In genomic region chr2:109358456-109359141, GRCm38 (mm10) we compare ENCODE assay signal across 20 mouse cellular contexts.
DNase-seq lines count a peak whose midpoint lies in the region; ATAC-seq and TF ChIP-seq lines count a peak whose summit lies in the region.
"Had no signal": no experiment of that assay in that cellular context is flagged by ENCODE, and none has a peak within 500 bp of the region (broad histone marks: within the 10 kb centered on the region; RNA-seq: fewer than 3 reads in every experiment).

No protein-coding gene starts in this region.

- WGBS in forebrain, embryonic 12.5 days = 77% methylated on average over 3 of the region's 3 CpGs
- WGBS in kidney, adult 2 months = 16% methylated on average over 3 of the region's 3 CpGs

- ATAC-seq in forebrain, embryonic 12.5 days (ENCODE audit: low FRiP score) = no peak
- ATAC-seq: CD4-positive, CD25-positive, alpha-beta regulatory T cell, adult 4 months; forebrain, embryonic 14.5 days; inflammation-experienced regulatory T-cells, adult 6 months had no signal

- no peak overlapping the region for H3K9ac ChIP-seq in forebrain, embryonic 12.5 days
- H3K9ac ChIP-seq: heart, embryonic 13.5 days; hindbrain, embryonic 14.5 days had no signal

- no peak overlapping the region for H3K4me3 ChIP-seq in forebrain, embryonic 12.5 days (replicated peaks)
- no peak overlapping the region for H3K4me3 ChIP-seq in kidney, adult 2 months (ENCODE audit: insufficient read depth, low read depth, low read length)
- H3K4me3 ChIP-seq: heart, embryonic 13.5 days had no signal

- H3K4me1 ChIP-seq in forebrain, embryonic 12.5 days = no peaks in the 10 kb centered on the region
- H3K4me1 ChIP-seq in kidney, adult 2 months (ENCODE audit: control insufficient read depth, insufficient read depth, low read length) = no peaks in the 10 kb centered on the region
- H3K4me1 ChIP-seq: heart, embryonic 13.5 days had no signal

- peak; percentile 48 for DNase-seq in embryo, embryonic 10 days (ENCODE audit: low spot score)
- peak; percentile 51 for DNase-seq in embryo, embryonic 11 days
- peak; percentile 30 for DNase-seq in hindlimb bud, embryonic 11.5 days (ENCODE audit: extremely low spot score, low read depth, low spot score)
- DNase-seq in mesoderm, embryonic 11.5 days (ENCODE audit: low read depth, low spot score) = peak; percentile 57
- no peak for DNase-seq in kidney, adult 2 months
- DNase-seq in heart, postnatal 4 days = no peak
- DNase-seq: adrenal gland, postnatal 10 days; cerebellum, adult 11 months; cerebellum, adult 8-10 months; cerebellum, postnatal 14 days; gastrocnemius, postnatal 36 days; heart, adult 11 months; kidney, adult 8-10 months had no signal

- TF ChIP-seq POLR2A in kidney, adult 2 months (IDR thresholded peaks at IDR 0.05; ENCODE audit: low read depth, low read length) = no peak

- no peaks in the 10 kb centered on the region for H3K9me3 ChIP-seq in forebrain, embryonic 12.5 days
- H3K9me3 ChIP-seq: G1E; heart, embryonic 13.5 days had no signal

- no peak for TF ChIP-seq CTCF in kidney, adult 2 months (conservative IDR thresholded peaks at IDR 0.05; ENCODE audit: insufficient read depth, insufficient read length, low read depth, low read length)

- no peak overlapping the region for H3K4me2 ChIP-seq in forebrain, embryonic 12.5 days
- H3K4me2 ChIP-seq: heart, embryonic 13.5 days; hindbrain, embryonic 14.5 days had no signal

- no peaks in the 10 kb centered on the region for H3K36me3 ChIP-seq in forebrain, embryonic 12.5 days (replicated peaks)
- H3K36me3 ChIP-seq in kidney, adult 2 months (ENCODE audit: control insufficient read depth, insufficient read depth, low read length) = no peaks in the 10 kb centered on the region
- H3K36me3 ChIP-seq: G1E; heart, embryonic 13.5 days had no signal

- no peak overlapping the region for H3K27ac ChIP-seq in forebrain, embryonic 12.5 days
- no peak overlapping the region for H3K27ac ChIP-seq in kidney, adult 2 months (ENCODE audit: insufficient read depth, low read depth, low read length)
- H3K27ac ChIP-seq: heart, embryonic 13.5 days; hindbrain, embryonic 14.5 days had no signal

- no peaks in the 10 kb centered on the region for H3K27me3 ChIP-seq in forebrain, embryonic 12.5 days
- H3K27me3 ChIP-seq in kidney, adult 2 months (replicated peaks; ENCODE audit: control insufficient read depth, insufficient read depth, low read length) = no peaks in the 10 kb centered on the region
- H3K27me3 ChIP-seq: heart, embryonic 13.5 days had no signal

Comparison
In these comparisons a context has a peak if more than half of its experiments do, and no peak if none do; other contexts are left out.
1. DNase-seq: peak in embryo, embryonic 10 days (single experiment), embryo, embryonic 11 days (single experiment), hindlimb bud, embryonic 11.5 days (single experiment) and mesoderm, embryonic 11.5 days (single experiment); none in kidney, adult 2 months (single experiment) and heart, postnatal 4 days (single experiment).